Mouse (Mus musculus) v-Abl transformed pro-B cells (cell line): ENCODE results near the gene Usp7.

Source experiments
- in situ Hi-C, 2 experiments: fragments of 400-800 bp; cut with MboI; formaldehyde crosslinking; loops; one replicate each; pipeline ENCODE4 v1.15.1; 2025; ENCODE audit not compliant: unreplicated experiment in 2 of 2

Gene Usp7

GRCm38 (mm10) chr16:8679780-8680179 is 112.3 kb downstream of the Usp7 start:
- in situ Hi-C loops, result loop anchor here (5.0 kb wide), 3 partner anchors 187 to 267 kb away; no protein-coding TSS in a partner anchor

DNA sequence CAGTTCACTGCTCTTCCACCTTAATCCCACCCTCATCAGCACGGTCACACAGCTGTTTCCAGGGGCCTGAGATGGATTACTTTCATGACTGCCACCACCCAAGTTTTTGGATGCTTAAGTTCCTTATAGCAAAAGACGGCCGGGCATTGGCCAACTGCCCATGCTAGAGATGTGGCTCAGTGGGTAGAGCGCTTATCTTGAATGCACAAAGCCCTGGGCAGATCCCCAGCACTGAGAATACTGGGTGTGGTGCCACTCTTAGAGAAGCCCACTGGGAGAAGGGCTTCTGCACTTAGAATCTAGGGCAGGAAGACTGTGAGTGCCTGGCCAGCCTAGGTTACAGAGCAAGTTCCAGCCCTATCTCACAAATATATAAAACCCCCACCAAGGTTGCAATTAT is 113.4 kb downstream of the Usp7 start:
- in situ Hi-C loops, result loop anchor here (5.0 kb wide), 2 partner anchors 186 to 266 kb away; no protein-coding TSS in a partner anchor

GRCm38 (mm10) chr16:8678035-8678434 is 114.1 kb downstream of the Usp7 start:
- in situ Hi-C loops, result loop anchor here (5.0 kb wide), 2 partner anchors 186 to 266 kb away; no protein-coding TSS in a partner anchor

DNA sequence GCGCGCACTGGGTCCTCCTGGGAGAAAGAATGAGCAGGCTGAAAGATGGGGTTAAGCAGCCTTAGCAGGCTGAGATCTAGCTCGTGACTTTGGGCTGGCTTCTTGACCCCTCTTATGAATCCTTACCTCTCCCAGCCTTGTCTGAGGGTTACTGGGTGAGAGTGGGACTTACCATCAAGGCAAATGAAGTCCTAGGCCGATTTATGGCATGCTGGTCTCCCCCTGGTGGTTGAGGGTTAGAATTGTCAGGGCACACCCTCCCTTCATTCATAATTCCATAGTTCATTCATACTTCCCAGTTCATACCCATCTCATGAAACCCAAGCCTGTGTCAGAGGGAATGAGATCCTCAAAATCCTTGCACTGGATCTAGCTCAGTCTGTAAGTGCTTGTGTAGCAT is 115.3 kb downstream of the Usp7 start:
- in situ Hi-C loops, result loop anchor here (5.0 kb wide), 2 partner anchors 184 to 264 kb away; no protein-coding TSS in a partner anchor

GRCm38 (mm10) chr16:8676228-8676627 is 115.9 kb downstream of the Usp7 start:
- in situ Hi-C loops, result loop anchor here (5.0 kb wide), 2 partner anchors 184 to 264 kb away; no protein-coding TSS in a partner anchor

DNA sequence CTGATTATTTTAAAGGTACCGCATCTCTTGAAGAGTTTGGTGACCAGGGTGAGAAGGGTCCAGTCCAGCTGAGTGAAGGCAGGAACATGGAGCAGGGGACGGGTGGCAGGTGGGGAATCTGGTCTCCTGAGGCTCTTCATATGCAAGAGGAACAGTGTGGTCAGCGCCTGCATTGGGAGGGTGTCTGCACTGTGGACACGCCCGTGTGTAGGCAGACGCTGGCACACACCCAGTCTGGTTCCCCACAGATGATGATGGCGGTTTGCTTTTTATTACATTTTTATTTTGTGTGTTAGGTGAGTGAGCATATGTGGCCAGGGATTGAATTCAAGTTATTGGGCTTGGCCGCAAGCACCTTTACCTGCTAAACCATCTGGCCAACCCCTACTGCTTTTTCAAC is 116.5 kb downstream of the Usp7 start:
- in situ Hi-C loops, result loop anchor here (5.0 kb wide), 2 partner anchors 183 to 263 kb away; no protein-coding TSS in a partner anchor

- in situ Hi-C loops, result loop anchor here in 1 of 2 experiments (5.0 kb wide), 1 partner anchor 37 kb away; the partner anchor contains the start of genes Pmm2 and Tmem186
These were observed 117.9 kb downstream of the Usp7 start for GRCm38 (mm10) chr16:8674165-8674564.

GRCm38 (mm10) chr16:8673343-8673742 is 118.8 kb downstream of the Usp7 start:
- in situ Hi-C loops, result loop anchor here in 1 of 2 experiments (5.0 kb wide), 1 partner anchor 36 kb away; the partner anchor contains the start of genes Pmm2 and Tmem186

DNA sequence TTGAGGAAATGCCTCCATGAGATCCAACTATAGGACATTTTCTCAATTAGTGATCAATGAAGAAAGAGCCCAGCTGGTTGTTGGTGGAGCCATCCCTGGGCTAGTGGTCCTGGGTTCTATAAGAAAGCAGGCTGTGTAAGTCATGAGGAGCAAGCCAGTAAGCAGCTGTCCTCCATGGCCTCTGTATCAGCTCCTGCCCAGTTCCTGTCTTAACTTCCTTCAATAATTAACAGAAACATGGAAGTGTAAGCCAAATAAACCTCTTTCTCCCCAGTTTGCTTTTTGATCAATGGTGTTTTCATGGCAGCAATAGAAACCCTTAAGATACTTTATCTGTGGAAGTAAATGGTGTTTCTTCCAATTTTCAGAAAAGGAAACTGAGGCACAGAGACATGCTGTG is 119.3 kb downstream of the Usp7 start:
- in situ Hi-C loops, result loop anchor here in 1 of 2 experiments (5.0 kb wide), 1 partner anchor 36 kb away; the partner anchor contains the start of genes Pmm2 and Tmem186

DNA sequence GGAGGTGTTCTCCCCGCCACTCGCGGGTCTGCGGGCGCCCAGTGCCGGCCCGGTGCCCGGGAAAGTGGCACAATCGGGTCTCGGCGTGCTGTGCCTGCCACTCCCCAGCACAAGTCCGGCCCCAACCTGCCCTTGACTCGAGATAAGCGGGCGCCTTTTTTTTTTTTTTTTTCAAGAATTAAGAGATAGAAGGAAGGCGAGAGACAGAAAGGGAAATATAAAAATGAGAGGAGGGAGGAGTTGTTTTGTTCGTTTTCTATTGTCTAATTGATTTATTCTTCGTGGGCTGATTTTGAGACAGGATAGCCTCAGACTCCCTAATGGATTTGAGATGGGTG is 119.8 kb downstream of the Usp7 start:
- in situ Hi-C loops, result loop anchor here in 1 of 2 experiments (5.0 kb wide), 1 partner anchor 35 kb away; the partner anchor contains the start of genes Pmm2 and Tmem186

DNA sequence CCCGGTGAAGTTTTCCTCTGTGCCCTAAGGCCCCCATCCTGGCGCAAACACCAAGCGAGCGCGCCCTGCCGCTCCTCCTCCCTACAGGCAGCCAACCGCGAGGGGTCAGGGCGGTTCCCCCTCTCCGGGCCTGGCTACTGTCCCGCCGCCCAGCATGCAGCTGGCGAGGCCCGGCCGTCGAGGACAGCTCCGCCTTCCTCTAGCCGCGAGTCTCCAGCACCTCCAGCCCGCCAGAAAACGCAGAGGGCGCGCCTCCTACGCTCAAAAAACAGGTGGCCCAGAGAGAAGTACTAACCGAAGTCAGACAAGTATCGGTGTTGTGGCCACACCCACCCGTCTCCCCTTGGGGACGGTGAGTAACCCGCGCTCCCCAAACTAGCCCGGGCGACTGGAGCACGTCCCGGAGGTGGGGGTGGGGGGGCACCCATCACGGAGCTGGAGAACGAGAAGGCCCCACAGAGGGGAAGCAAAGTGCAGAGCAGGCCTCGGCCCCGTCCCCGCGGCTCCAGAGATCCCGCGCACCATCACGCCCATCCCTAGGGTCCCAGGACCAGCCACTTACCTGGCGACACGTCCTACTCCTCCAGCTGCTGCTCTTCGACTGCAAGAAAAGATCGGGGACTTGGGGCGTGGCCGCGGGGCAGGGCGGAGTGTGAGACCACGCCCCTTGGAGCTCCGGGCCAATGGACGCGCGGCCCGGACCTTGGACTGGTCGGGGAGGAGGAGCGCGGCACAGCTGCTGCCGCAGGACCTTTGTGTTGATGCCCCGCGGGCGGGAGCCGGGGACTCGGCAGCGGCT is 120.4 kb downstream of the Usp7 start, which contains the start of gene Carhsp1:
Gene Carhsp1 (minus strand): TSS at position 605 of the 799 bp plus-strand sequence.
- in situ Hi-C loops, result loop anchor here in 1 of 2 experiments (5.0 kb wide), 1 partner anchor 34 kb away; the partner anchor contains the start of genes Pmm2 and Tmem186

DNA sequence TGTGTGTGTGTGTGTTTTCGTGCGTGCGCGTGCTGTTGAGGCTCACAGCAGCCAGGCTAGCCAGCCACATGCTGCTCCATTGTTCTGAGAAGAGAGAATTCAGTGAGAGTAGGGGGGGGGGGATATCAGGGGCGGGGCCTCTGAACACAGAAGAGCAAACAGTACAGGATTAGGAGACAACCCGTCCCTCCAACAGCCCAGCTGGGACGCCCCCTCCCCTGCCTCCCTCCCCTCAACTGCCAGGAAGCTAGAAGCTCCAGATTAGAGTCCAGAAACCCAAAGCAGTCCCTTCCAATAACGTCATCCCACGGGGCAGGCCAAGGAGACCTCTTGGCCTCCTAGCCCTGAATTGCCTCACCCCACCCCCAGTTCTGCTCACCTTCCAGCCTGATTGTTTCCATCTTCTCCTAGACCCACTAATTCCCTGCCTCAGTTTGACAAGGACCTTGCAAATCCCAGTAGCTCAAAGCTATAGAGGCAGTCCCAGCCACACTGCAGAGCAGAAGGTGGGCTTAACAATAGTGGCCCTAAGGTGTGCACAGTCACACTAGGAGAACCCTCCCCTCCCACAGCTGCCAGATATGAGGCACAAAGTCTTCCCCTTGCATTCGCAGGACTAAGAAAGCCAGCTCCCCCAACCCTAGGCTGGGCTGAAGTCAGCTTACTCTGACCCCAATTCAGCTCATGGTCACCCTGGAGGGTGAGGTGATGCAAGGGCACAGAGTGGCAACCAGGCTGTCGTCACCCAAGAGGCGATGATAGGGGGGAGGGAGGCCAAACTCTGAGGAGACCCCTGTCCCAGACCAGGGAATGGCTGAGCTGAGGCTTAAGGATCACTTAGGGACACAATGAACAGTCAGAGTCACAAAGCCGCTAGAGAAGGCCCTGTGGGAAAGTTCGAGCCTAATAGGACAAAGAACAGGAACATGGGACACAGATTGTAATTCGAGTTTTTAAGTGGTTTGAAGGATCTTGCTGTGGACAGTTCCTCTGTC is 121.8 kb downstream of the Usp7 start:
- in situ Hi-C loops, result loop anchor here in 1 of 2 experiments (5.0 kb wide), 1 partner anchor 33 kb away; the partner anchor contains the start of genes Pmm2 and Tmem186

GRCm38 (mm10) chr16:8669432-8669831 is 122.7 kb downstream of the Usp7 start:
- in situ Hi-C loops, result no loop called here

- in situ Hi-C loops, result no loop called here
These were observed 123.7 kb downstream of the Usp7 start for GRCm38 (mm10) chr16:8668386-8668785.

GRCm38 (mm10) chr16:8667814-8668213 is 124.3 kb downstream of the Usp7 start:
- in situ Hi-C loops, result no loop called here

GRCm38 (mm10) chr16:8667261-8667660 is 124.8 kb downstream of the Usp7 start:
- in situ Hi-C loops, result no loop called here

DNA sequence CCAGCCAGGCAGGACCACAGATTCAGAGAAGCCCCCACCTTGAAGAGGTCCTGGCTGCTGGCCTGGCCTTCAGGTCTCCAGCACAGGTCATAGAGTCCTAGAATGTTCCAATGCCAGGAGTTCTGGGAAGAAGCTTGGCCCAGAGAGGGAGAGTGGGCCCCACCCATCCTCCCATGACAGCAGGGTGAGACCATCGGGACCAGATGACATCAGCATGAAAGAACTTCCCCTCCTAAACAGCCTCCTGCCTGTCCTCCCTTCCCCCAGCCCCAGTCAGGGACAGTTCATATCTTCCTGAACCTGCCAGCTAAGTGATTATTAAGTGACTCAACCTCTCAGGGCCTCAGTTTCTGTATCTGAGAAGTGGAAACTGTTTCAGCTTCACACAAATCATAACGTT is 125.7 kb downstream of the Usp7 start:
- in situ Hi-C loops, result no loop called here

- in situ Hi-C loops, result no loop called here
These were observed 126.7 kb downstream of the Usp7 start for GRCm38 (mm10) chr16:8665367-8665766.

DNA sequence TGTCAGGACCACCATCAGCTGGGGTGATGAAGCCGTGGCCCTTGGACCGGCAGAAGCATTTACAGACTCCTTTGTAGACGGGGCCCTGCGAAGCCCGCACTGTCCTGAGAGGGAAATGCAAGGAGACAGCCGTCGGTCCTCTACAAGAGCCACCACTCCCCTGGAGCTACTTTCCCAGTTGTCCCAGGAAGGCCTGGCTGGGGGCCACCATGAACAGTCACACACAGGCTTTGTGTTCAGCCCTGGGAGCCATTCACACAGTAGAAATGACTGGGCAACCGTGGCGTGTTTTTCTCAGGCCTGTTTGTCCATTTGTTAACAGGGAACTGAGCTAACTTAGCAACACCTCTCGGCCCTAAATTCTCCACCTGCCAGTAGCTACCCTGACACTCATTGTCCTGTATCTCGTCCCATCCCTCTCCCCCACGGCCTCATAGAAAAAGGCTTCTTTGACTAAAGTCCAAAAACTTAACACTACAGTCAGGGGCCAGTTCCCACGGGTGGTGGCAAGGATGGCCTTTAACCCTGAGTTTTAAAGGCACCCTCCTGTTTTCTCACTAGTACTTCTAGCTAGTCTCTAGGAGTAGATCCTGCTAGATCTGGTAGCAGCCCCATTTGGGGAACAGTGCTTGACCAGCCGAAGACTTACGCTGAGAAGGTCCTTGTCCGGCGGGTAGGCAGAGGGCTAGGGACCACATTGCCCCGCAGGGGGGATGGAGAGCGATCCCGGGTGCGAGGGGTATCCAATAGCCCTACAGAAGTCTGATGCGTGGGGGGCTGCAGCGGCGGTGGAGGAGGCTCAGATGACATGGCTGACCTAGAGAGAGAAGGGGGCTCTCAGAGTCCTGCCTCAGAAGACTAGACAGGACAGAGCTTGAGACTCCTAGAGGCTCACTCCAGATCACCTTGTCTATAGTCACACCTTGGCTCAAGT is 128.2 kb downstream of the Usp7 start:
- in situ Hi-C loops, result no loop called here
